Mouse (Mus musculus) ZHBTc4 (cell line): ENCODE data around the gene Ctnna2.

Experiments
- DNase-seq: peaks from one replicate; pipeline ENCODE4 v3.0.0-alpha.2; 2011; ENCODE audit warnings: low read depth, low spot score

The Ctnna2 gene

GRCm38 (mm10) chr6:77184896-77185295 lies 794.6 kb downstream of the Ctnna2 start:
- no peak for DNase-seq

GRCm38 (mm10) chr6:77175764-77176163 lies 803.7 kb downstream of the Ctnna2 start:
- no peak for DNase-seq

- no peak for DNase-seq
Measured at GRCm38 (mm10) chr6:77157028-77157427, 822.5 kb downstream of the Ctnna2 start.

- no peak for DNase-seq
Measured at GRCm38 (mm10) chr6:77139306-77139920, 840.1 kb downstream of the Ctnna2 start.

- no peak for DNase-seq
Measured at GRCm38 (mm10) chr6:77120926-77121325, 858.6 kb downstream of the Ctnna2 start.

GRCm38 (mm10) chr6:77120510-77120909 lies 859.0 kb downstream of the Ctnna2 start:
- no peak for DNase-seq

GRCm38 (mm10) chr6:77109095-77109945 lies 870.2 kb downstream of the Ctnna2 start:
- no peak for DNase-seq

GRCm38 (mm10) chr6:77101047-77101446 lies 878.5 kb downstream of the Ctnna2 start:
- DNase-seq: no peak

- no peak for DNase-seq
Measured at GRCm38 (mm10) chr6:77098540-77098939, 881.0 kb downstream of the Ctnna2 start.

- DNase-seq: no peak
Measured at GRCm38 (mm10) chr6:77075396-77076376, 903.8 kb downstream of the Ctnna2 start.

GRCm38 (mm10) chr6:77069595-77069994 lies 909.9 kb downstream of the Ctnna2 start:
- DNase-seq: no peak

GRCm38 (mm10) chr6:77050690-77051089 lies 928.8 kb downstream of the Ctnna2 start:
- peak; percentile 85 for DNase-seq

GRCm38 (mm10) chr6:77050193-77050592 lies 929.3 kb downstream of the Ctnna2 start:
- no peak for DNase-seq

- DNase-seq: no peak
Measured at GRCm38 (mm10) chr6:77047568-77047967, 931.9 kb downstream of the Ctnna2 start.

GRCm38 (mm10) chr6:77025066-77025465 lies 954.4 kb downstream of the Ctnna2 start:
- DNase-seq: no peak

- no peak for DNase-seq
Measured at GRCm38 (mm10) chr6:77013194-77013593, 966.3 kb downstream of the Ctnna2 start.

- DNase-seq: no peak
Measured at GRCm38 (mm10) chr6:77011001-77011400, 968.5 kb downstream of the Ctnna2 start.

- DNase-seq: no peak
Measured at GRCm38 (mm10) chr6:76992128-76992527, 987.4 kb downstream of the Ctnna2 start.

- DNase-seq: no peak
Measured at GRCm38 (mm10) chr6:76984773-76985172, 994.7 kb downstream of the Ctnna2 start.

GRCm38 (mm10) chr6:76981651-76982050 lies 997.8 kb downstream of the Ctnna2 start:
- DNase-seq: no peak

- DNase-seq: no peak
Measured at GRCm38 (mm10) chr6:76979247-76979850, 1000.1 kb downstream of the Ctnna2 start.
